Mouse (Mus musculus) CH12.LX (cell line): ENCODE measurements around the gene Sema3b.

Experiments
- BHLHE40 ChIP-seq: IDR thresholded peaks from 2 replicates; pipeline ENCODE4 v1.6.1; 2011; ENCODE audit warnings: mild to moderate bottlenecking, low read depth, low read length, improper control_type of control experiment
- CTCF ChIP-seq, 2 experiments: IDR thresholded peaks in 1 of 2; conservative IDR thresholded peaks in 1 of 2; 2 replicates each; pipeline ENCODE4 v1.5.1; 2011 to 2012; ENCODE audit warnings: low read depth in 2 of 2, low read length in 2 of 2, improper control_type of control experiment in 1 of 2, inconsistent platforms in 1 of 2, mild to moderate bottlenecking in 1 of 2, moderate library complexity in 1 of 2
- EP300 ChIP-seq: IDR thresholded peaks from 2 replicates; pipeline ENCODE4 v1.6.1; 2011; ENCODE audit warnings: low read length, improper control_type of control experiment
- JUND ChIP-seq: conservative IDR thresholded peaks from 2 replicates; pipeline ENCODE4 v1.6.1; 2011; ENCODE audit warnings: low read depth, low read length, improper control_type of control experiment
- MAX ChIP-seq: IDR thresholded peaks from 2 replicates; pipeline ENCODE4 v1.6.1; 2011; ENCODE audit warnings: low read length, improper control_type of control experiment
- MEF2A ChIP-seq: IDR thresholded peaks from 2 replicates; pipeline ENCODE4 v1.6.1; 2014; ENCODE audit warnings: low read depth, mild to moderate bottlenecking, inconsistent platforms, low read length, improper control_type of control experiment, borderline replicate concordance
- POLR2A ChIP-seq: IDR thresholded peaks from 2 replicates; pipeline ENCODE4 v1.6.1; 2011; ENCODE audit warnings: low read depth, mild to moderate bottlenecking, improper control_type of control experiment, low read length
- RCOR1 ChIP-seq: conservative IDR thresholded peaks from 2 replicates; pipeline ENCODE4 v1.6.1; 2012; ENCODE audit warnings: low read depth, mild to moderate bottlenecking, inconsistent platforms, low read length, improper control_type of control experiment
- ZC3H11A ChIP-seq: IDR thresholded peaks from 2 replicates; pipeline ENCODE4 v1.6.1; 2012; ENCODE audit warnings: low read depth, mild to moderate bottlenecking, inconsistent platforms, low read length, improper control_type of control experiment
- ZKSCAN1 ChIP-seq: IDR thresholded peaks from 2 replicates; pipeline ENCODE4 v1.6.1; 2012; ENCODE audit warnings: low read depth, inconsistent platforms, low read length, improper control_type of control experiment, borderline replicate concordance

GRCm38 (mm10) chr9:107653474-107653873, 44.4 kb upstream of the Sema3b start:
- no peak for TF ChIP-seq CTCF (conservative IDR thresholded peaks at IDR 0.05 in 1 of 2, IDR thresholded peaks at IDR 0.05 in 1 of 2; ENCODE audit: low read depth in 2 of 2, low read length in 2 of 2)
- no peak for TF ChIP-seq POLR2A
- no peak for TF ChIP-seq MAX
- no peak for TF ChIP-seq JUND
- no peak for TF ChIP-seq ZKSCAN1
- no peak for TF ChIP-seq MEF2A
- no peak for TF ChIP-seq EP300
- TF ChIP-seq BHLHE40, result 0 out of 2 replicates have a peak, but pooled peaks have one; percentile 13
- TF ChIP-seq RCOR1, result no peak
- no peak for TF ChIP-seq ZC3H11A
